Mouse (Mus musculus) regulatory T cell (primary cell): ENCODE data around the gene Tcl1b1.
"Not testable (repeated sequence)": the region's sequence is repeated elsewhere in the genome, so short reads cannot be mapped to it uniquely, and the experiment has no call there.

ENCODE experiments used
- in situ Hi-C: fragments of 300-600 bp; cut with MboI, MseI; formaldehyde crosslinking; loops from one replicate; pipeline ENCODE4 v1.15.1; 2025; ENCODE audit warnings: high pct_unique_total_duplicates

Tcl1b1 gene

DNA sequence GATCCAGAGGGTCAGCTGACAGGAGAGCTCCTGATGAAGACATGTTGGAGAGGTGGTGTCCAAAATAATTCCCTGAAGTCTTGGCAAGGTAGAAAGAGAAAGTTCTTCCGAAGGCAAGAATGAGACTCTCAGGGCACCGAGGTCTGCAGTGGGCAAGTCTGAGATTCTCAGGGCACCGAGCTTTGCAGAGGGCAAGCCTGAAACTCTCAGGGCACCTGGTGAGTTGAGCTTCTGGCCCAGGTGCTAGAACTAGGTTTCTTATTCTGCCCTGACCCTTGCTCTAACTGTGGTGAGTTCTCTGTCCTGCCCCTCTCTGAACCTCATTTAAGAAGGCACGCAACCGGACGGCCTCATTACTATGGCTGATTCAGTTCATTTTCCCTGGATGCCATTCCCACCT is 31.3 kb downstream of the Tcl1b1 start, which contains the start of gene Tcl1b3:
Gene Tcl1b3, plus strand, starts transcription at position 301 of the 400 bp plus-strand sequence.
- in situ Hi-C loops, result not testable (repeated sequence)

GRCm38 (mm10) chr12:105199684-105200497 is 40.4 kb downstream of the Tcl1b1 start:
- in situ Hi-C loops, result not testable (repeated sequence)

- in situ Hi-C loops, result not testable (repeated sequence)
These were observed 42.2 kb downstream of the Tcl1b1 start, which contains the start of gene Tcl1b4 for GRCm38 (mm10) chr12:105201657-105202056. Gene Tcl1b4 (plus strand): TSS chr12:105201957.

GRCm38 (mm10) chr12:105207071-105207470 is 47.6 kb downstream of the Tcl1b1 start:
- in situ Hi-C loops, result no loop called here

GRCm38 (mm10) chr12:105208441-105208840 is 49.0 kb downstream of the Tcl1b1 start:
- in situ Hi-C loops, result no loop called here

- in situ Hi-C loops, result no loop called here
These were observed 49.7 kb downstream of the Tcl1b1 start for GRCm38 (mm10) chr12:105209231-105209630.
